Mouse (Mus musculus) heart, adult 2 months (tissue): Measurements from ENCODE around the gene Nlrp14.

Source experiments
- CTCF ChIP-seq: fragments of 200-600 bp; IDR thresholded peaks from 2 replicates; pipeline ENCODE4 v1.8.1; 2022; ENCODE audit warnings: antibody characterized with exemption, mild to moderate bottlenecking, moderate library complexity
- EP300 ChIP-seq: fragments of 200-500 bp; IDR thresholded peaks from 2 replicates; pipeline ENCODE4 v1.6.1; 2011; ENCODE audit warnings: low read depth, low read length, control low read depth; ENCODE audit not compliant: insufficient read depth
- POLR2A ChIP-seq: fragments of 200-500 bp; IDR thresholded peaks from 2 replicates; pipeline ENCODE4 v1.6.1; 2011; ENCODE audit warnings: mild to moderate bottlenecking, low read depth, low read length, control low read depth; ENCODE audit not compliant: insufficient read depth

GRCm38 (mm10) chr7:107210126-107210576 is 43.4 kb downstream of the Nlrp14 start:
- TF ChIP-seq CTCF (no peak), POLR2A (no peak), EP300 (no peak)
